Mouse (Mus musculus) E14TG2a.4 (cell line): Measurements from ENCODE around the gene Bcl2.

Experiments used
- H3K27me3 ChIP-seq: 2 replicates; pipeline ENCODE4 v1.6.1; 2014; ENCODE audit warnings: low read length, control low read depth; ENCODE audit not compliant: insufficient read depth
- H3K36me3 ChIP-seq: 2 replicates; pipeline ENCODE4 v1.6.1; 2014; ENCODE audit warnings: low read length, control low read depth; ENCODE audit not compliant: insufficient read depth
- H3K4me1 ChIP-seq: replicated peaks from 2 replicates; pipeline ENCODE4 v1.6.1; 2014; ENCODE audit warnings: low read depth, low read length, control low read depth
- H3K4me3 ChIP-seq: replicated peaks from 2 replicates; pipeline ENCODE4 v1.5.1; 2014; ENCODE audit warnings: mild to moderate bottlenecking, low read length
- H3K9me3 ChIP-seq: 2 replicates; pipeline ENCODE4 v1.6.1; 2014; ENCODE audit warnings: low read length, control low read depth
- CTCF ChIP-seq: conservative IDR thresholded peaks from 2 replicates; pipeline ENCODE4 v1.5.1; 2014; ENCODE audit warnings: low read length
- NANOG ChIP-seq: IDR thresholded peaks from 2 replicates; pipeline ENCODE4 v1.6.1; 2014; ENCODE audit warnings: borderline replicate concordance, low read length, mixed read lengths
- POU5F1 ChIP-seq: IDR thresholded peaks from 2 replicates; pipeline ENCODE4 v1.6.1; 2014; ENCODE audit warnings: low read length, borderline replicate concordance

Bcl2 gene

GRCm38 (mm10) chr1:106507556-106507955 is 206.5 kb downstream of the Bcl2 start:
- Histone ChIP-seq H3K9me3 (peaks cover 12% of the 10 kb centered on the region), H3K4me3 (no peak overlapping the region), H3K4me1 (no peaks in the 10 kb centered on the region), H3K27me3 (no peaks in the 10 kb centered on the region), H3K36me3 (no peaks in the 10 kb centered on the region)
- TF ChIP-seq NANOG (no peak), CTCF (no peak), POU5F1 (no peak)

DNA sequence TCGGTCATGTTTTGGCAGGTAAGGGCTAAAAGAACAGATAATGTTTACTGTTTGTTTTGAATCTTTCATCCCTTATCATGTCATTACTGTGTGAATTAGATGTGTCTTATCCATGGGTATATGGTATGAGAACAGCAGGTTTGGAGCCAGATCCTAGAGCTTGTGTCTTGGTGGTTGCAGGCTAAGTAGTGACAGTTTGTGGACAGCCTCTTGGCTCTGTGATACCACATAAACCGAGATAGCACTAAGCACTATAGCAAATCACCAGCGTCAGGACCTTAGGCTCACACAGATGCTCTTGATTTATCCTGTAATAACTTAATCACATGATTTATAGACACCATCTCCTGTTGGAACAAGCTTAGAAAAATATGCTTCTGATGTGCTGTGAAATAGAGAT is 210.2 kb downstream of the Bcl2 start:
- Histone ChIP-seq H3K9me3 (peaks cover 2% of the 10 kb centered on the region; the same call in 1 of the 2 replicates), H3K36me3 (no peaks in the 10 kb centered on the region), H3K4me3 (no peak overlapping the region)

DNA sequence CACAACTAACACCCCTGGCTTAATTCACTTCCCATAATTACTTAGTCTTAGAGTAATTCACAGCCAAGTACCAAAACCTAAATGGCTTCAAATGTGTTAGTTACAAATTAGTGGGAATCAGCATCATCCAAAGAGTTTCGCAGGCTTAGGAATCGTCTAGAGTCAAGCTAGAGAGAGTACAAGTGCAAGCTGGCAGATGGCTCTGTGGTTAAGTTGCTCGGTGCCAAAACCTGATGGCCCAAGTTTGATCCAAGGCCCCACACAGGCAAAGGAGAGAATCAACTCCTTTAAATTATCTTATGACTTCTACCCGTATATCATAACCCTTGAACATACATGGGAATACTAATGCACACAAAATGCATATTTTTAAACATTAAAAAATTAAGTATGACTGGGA is 210.7 kb downstream of the Bcl2 start:
- no peak for TF ChIP-seq CTCF
- TF ChIP-seq NANOG: no peak
- TF ChIP-seq POU5F1: no peak
- Histone ChIP-seq H3K4me1 (no peaks in the 10 kb centered on the region), H3K4me3 (no peak overlapping the region)

More for the DNA sequence above, 210.2 kb downstream of the Bcl2 start:
- no peaks in the 10 kb centered on the region for H3K4me1 ChIP-seq
- TF ChIP-seq NANOG: no peak
- no peak for TF ChIP-seq CTCF
- TF ChIP-seq POU5F1: no peak
- no peaks in the 10 kb centered on the region for H3K27me3 ChIP-seq

GRCm38 (mm10) chr1:106497999-106498398 is 216.1 kb downstream of the Bcl2 start:
- peaks cover 48% of the 10 kb centered on the region for H3K9me3 ChIP-seq
- no peaks in the 10 kb centered on the region for H3K27me3 ChIP-seq
- H3K4me1 ChIP-seq: no peaks in the 10 kb centered on the region
- H3K36me3 ChIP-seq: no peaks in the 10 kb centered on the region
- H3K4me3 ChIP-seq: no peak overlapping the region
- no peak for TF ChIP-seq POU5F1
- no peak for TF ChIP-seq CTCF
- TF ChIP-seq NANOG: no peak

More for the DNA sequence above, 210.7 kb downstream of the Bcl2 start:
- Histone ChIP-seq H3K36me3 (no peaks in the 10 kb centered on the region), H3K9me3 (no peaks in the 10 kb centered on the region), H3K27me3 (no peaks in the 10 kb centered on the region)
